Mouse (Mus musculus) gastrocnemius, postnatal 36 days (tissue): ENCODE data around the gene Pus1. TPM values are rescaled to one million over a fixed set of nuclear protein-coding genes. Genes with fewer than 3 reads are reported as not detected.

Source experiments
- DNase-seq, 2 experiments: peaks; one replicate each; pipeline ENCODE4 v3.0.0; 2022
- intact Hi-C: fragments of 180-260 bp; cut with DNase I; formaldehyde crosslinking; loops from one replicate; pipeline ENCODE4 v1.15.1; 2025
- long read RNA-seq, 2 experiments: library from polyadenylated mRNA; stranded (forward); transcript quantifications; one replicate each; pipeline ENCODE4 v2.0.0; 2021
- total RNA-seq, 2 experiments: library from RNA; stranded (reverse); gene quantifications; 2 replicates each; pipeline ENCODE4 v1.2.3; 2021

The Pus1 gene
- 1 to 10 TPM; 8.1 to 9.7 TPM for total RNA-seq
- long read RNA-seq, experiment 1, partial matches to known transcripts: 5 of 17 reads
- long read RNA-seq, experiment 1, other reads (novel, unspliced or antisense): 5 of 17 reads
- long read RNA-seq, experiment 2, partial matches to known transcripts: 3 of 10 reads
- long read RNA-seq, experiment 2, other reads (novel, unspliced or antisense): 1 of 10 reads

GRCm38 (mm10) chr5:110779998-110780760 lies at the start of gene Pus1:
Pus1 (minus strand) TSS chr5:110780659.
- intact Hi-C loops: no loop called here
- DNase-seq: peak; percentile 90 to 92

GRCm38 (mm10) chr5:110827576-110827975 lies 47.1 kb upstream of the Pus1 start:
- intact Hi-C loops: no loop called here

GRCm38 (mm10) chr5:110826781-110827495 lies 46.5 kb upstream of the Pus1 start:
- no peak for DNase-seq
- intact Hi-C loops: no loop called here

More at GRCm38 (mm10) chr5:110827576-110827975, 47.1 kb upstream of the Pus1 start:
- DNase-seq: no peak

- intact Hi-C loops: no loop called here
- DNase-seq: no peak
These were observed 44.0 kb upstream of the Pus1 start for GRCm38 (mm10) chr5:110824421-110824820.

GRCm38 (mm10) chr5:110809667-110810325 lies 29.3 kb upstream of the Pus1 start, which contains the start of gene Ulk1:
Ulk1 (minus strand) TSS chr5:110810097.
- intact Hi-C loops: loop anchor here (5.0 kb wide), 1 partner anchor 37 kb away; the partner anchor contains the start of gene Ep400
- peak; percentile 99 to 100 for DNase-seq

- intact Hi-C loops: loop anchor here (5.0 kb wide), 1 partner anchor 37 kb away; the partner anchor contains the start of gene Ep400
- DNase-seq: peak in 1 of 2 experiments; percentile 49
These were observed 28.6 kb upstream of the Pus1 start for GRCm38 (mm10) chr5:110808821-110809666.

GRCm38 (mm10) chr5:110808061-110808631 lies 27.7 kb upstream of the Pus1 start:
- peak; percentile 83 to 87 for DNase-seq
- intact Hi-C loops: loop anchor here (5.0 kb wide), 1 partner anchor 36 kb away; the partner anchor contains the start of gene Ep400

GRCm38 (mm10) chr5:110807453-110807852 lies 27.0 kb upstream of the Pus1 start:
- intact Hi-C loops: loop anchor here (5.0 kb wide), 1 partner anchor 35 kb away; the partner anchor contains the start of gene Ep400
- no peak for DNase-seq

- DNase-seq: no peak
- intact Hi-C loops: loop anchor here (5.0 kb wide), 1 partner anchor 34 kb away; the partner anchor contains the start of gene Ep400
These were observed 26.2 kb upstream of the Pus1 start for GRCm38 (mm10) chr5:110806676-110807075.

GRCm38 (mm10) chr5:110806154-110806553 lies 25.7 kb upstream of the Pus1 start:
- intact Hi-C loops: loop anchor here (5.0 kb wide), 1 partner anchor 34 kb away; the partner anchor contains the start of gene Ep400
- no peak for DNase-seq

GRCm38 (mm10) chr5:110804012-110804743 lies 23.7 kb upstream of the Pus1 start:
- DNase-seq: no peak
- intact Hi-C loops: no loop called here

GRCm38 (mm10) chr5:110802809-110803208 lies 22.4 kb upstream of the Pus1 start:
- no peak for DNase-seq
- intact Hi-C loops: no loop called here

GRCm38 (mm10) chr5:110802186-110802585 lies 21.7 kb upstream of the Pus1 start:
- intact Hi-C loops: no loop called here
- no peak for DNase-seq

- intact Hi-C loops: no loop called here
- no peak for DNase-seq
These were observed 20.7 kb upstream of the Pus1 start for GRCm38 (mm10) chr5:110801036-110801624.

GRCm38 (mm10) chr5:110797696-110798095 lies 17.2 kb upstream of the Pus1 start:
- no peak for DNase-seq
- intact Hi-C loops: no loop called here

- no peak for DNase-seq
- intact Hi-C loops: no loop called here
These were observed 13.9 kb upstream of the Pus1 start for GRCm38 (mm10) chr5:110794363-110794762.

GRCm38 (mm10) chr5:110788684-110789083 lies 8.2 kb upstream of the Pus1 start:
- intact Hi-C loops: loop anchor here (5.0 kb wide), 3 partner anchors 49 to 424 kb away; partner anchors contain the start of genes Chek2 and Hscb
- DNase-seq: no peak
